Mouse (Mus musculus) cerebellum, adult (tissue): Measurements from ENCODE around the gene Vrk1.
A peak's percentile ranks its signal among the peaks of the same experiment; 100 is the strongest.

ENCODE experiments used
- ATAC-seq: cut with Nextera tagmentation; 2 replicates; pipeline ENCODE4 v1.9.2; 2017; ENCODE audit warnings: mild to moderate bottlenecking, moderate library complexity, mixed read lengths; ENCODE audit not compliant: insufficient number of reproducible peaks, low FRiP score, low TSS enrichment

Vrk1 gene

GRCm38 (mm10) chr12:106034761-106035160 lies 24.7 kb downstream of the Vrk1 start:
- ATAC-seq, result no peak

- ATAC-seq, result no peak
Measured at GRCm38 (mm10) chr12:106040259-106040658, 30.2 kb downstream of the Vrk1 start.

GRCm38 (mm10) chr12:106046143-106046795 lies 36.2 kb downstream of the Vrk1 start:
- no peak for ATAC-seq

GRCm38 (mm10) chr12:106052271-106052670 lies 42.2 kb downstream of the Vrk1 start:
- ATAC-seq, result no peak

- ATAC-seq, result peak; percentile 75
Measured at GRCm38 (mm10) chr12:106055799-106056198, 45.8 kb downstream of the Vrk1 start.

GRCm38 (mm10) chr12:106059873-106060573 lies 50.0 kb downstream of the Vrk1 start:
- no peak for ATAC-seq

GRCm38 (mm10) chr12:106070434-106071155 lies 60.6 kb downstream of the Vrk1 start:
- ATAC-seq, result no peak

DNA sequence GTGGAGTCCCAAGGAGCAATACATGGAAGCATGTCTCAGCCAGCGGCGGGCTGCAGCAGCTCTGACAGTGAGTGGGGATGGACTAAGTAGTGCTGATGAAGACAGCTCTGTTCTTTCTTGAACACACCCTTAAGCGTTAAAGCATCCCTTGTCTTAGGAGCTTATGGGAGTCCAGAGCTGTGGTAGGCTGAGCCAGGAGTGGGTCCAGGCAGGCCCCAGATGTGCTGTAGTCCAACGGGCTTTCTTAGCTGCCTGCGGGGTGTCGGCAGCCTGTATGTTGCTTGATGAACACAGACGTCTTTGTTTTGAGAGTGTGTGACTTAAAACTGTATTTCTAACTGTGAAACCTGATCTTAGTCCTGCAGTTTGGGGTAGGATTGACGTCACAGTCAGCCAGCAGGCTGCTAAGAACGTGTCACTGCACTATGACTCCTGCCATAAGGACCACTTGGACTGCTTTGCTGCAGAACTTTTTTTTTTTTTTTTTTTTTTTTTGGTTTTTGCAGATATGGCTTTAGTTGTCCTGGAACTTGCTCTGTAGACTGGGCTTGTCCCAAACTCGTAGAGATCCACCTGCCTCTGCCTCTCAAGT lies 61.6 kb downstream of the Vrk1 start:
- ATAC-seq, result no peak

DNA sequence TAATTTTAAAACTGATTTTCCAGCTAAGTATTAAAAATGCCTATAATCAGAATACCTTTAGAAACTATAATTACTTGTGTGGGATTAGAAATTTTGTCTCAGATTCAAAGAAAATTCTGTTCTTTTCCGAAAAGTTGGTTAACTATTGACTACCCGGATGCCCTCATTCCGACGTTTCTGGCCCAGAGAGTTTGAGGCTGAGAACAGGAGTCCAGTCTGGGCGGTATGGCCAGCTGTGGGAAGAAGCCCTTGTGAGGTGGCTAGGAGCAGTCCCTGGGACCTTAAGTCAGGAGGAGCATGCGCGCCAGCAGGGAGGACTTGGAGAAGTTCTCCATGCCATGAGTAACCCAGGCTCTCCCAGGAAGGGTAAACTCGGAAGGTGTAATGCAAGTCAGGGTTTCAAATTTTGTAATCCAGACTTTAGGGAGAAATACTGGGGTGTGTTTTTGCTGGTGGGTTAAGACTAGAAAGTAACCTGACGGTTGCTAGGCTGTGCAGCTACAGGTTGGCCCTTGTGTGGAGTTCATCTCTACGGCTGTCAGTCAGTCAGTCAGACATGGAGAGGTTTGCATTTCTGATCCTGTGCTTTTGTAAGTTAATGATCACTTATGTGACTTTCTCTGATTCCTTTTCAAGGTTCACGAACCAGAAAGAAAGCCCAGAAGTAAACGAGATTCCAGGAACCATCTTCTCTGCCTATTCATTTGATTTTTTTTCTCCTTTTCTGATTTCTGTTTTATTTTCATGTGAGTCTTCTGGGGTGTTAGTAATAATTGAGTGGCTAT lies 64.5 kb downstream of the Vrk1 start:
- no peak for ATAC-seq

- no peak for ATAC-seq
Measured at GRCm38 (mm10) chr12:106076131-106076530, 66.1 kb downstream of the Vrk1 start.

GRCm38 (mm10) chr12:106080511-106080910 lies 70.5 kb downstream of the Vrk1 start:
- no peak for ATAC-seq

DNA sequence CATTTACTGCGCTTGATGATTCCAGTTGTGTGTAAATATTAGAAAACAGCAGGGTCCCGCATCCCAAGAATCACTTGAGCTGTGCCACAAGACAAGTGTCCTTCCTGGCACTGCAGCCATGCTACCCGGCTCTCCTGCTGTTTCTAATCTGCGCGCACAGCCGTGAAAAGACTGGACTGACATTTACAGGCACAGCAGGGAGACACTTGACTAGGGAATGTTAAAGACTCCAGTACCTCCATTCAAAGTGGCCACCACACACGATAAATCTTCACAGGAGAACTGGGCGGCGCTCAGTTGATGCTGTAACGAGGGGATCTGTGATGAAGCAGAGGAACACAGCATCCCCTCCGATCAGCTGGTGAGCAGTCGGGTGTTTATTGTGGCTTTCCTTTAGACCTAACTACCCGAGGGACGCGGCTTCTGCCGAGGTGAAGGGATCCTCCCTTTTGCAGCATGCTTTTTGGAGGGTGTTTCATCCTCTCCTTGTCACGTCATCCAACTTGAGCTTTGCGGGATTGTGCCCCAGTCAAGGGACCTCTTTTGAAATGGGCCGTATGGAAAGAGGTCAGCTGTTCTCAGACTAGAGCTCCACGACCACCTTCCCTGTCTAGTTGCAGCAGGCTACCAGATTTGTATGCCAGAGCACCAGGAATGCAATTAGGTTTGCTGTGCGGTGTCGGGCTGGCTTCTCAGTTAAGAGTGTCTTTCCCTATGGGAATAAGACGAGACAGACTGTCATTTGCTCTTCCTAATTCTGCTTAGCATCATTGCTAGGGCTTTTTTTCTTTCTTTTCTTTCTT lies 71.1 kb downstream of the Vrk1 start:
- ATAC-seq, result no peak

DNA sequence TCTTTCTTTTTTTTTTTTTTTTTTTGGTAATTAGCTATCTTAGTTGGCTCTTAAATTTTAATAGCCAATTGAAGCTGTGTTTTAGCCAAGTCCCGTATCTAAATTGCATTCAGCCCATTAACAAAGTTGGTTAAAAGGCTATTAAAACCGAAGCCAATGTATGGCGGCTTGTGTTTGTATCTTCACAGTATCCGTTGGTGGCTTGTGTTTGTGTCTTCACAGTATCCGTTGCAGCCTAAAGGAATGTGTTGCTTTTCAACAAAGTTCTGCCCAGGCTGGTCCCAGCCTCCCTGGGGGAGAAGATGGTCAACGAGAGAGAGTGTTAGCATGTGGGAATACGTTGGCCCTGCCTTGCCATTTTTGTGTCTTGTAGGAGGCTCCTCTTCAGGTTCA lies 71.7 kb downstream of the Vrk1 start:
- no peak for ATAC-seq

DNA sequence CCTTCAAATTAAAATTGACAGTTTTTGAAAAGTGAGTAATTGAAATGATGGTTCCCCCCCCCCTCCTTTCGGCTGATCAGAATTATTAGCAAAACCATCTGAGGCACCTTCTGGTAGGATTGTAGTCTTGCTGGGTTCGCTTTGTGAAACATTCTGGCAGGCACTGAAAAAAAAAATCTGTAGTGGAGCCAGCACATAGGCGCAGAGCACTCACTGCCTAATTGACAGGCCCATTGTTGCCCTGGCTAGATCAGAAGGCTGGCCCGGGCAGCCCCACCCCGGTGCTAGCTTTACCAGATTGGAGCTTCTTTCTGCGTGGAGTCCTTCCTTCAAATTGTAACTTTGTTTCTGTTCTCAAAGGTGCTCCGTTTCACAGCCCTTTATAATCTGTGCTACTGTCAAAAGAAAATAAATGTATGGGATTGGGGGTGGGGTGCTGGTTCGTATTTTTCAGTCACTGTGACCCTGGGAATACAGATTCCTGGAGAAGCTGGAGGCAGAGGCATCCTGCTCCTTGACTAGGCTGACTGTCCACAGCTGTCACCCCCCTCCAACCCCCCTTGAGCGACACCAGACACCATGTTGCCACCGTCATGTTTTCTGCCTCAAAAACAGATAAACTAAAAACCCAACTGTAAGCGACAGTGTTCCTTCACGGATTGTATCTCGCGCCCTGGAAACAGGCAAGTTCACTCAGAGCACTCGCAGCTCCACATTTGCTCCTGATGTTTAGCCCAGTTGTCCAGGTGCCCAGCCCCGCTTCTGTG lies 72.3 kb downstream of the Vrk1 start:
- no peak for ATAC-seq

DNA sequence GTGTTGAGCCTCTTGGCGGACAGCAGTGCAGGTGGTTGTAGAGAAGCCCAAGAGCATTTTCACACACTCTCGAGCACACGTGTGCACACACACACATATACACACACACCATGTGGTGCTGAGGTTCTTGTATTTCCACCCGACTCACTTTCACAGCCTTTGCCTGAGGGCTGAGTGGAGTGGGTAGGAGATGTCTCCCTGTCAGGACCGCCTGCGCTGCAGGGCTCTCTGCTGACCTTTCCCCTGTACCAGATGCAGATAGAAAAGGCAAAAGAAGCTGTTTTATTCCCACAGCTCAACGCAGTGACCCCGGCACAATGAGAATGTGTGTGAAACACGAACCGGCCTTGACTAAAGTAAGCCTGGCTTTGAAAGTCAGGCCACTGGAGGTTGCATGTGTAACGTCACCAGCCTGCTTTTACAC lies 72.9 kb downstream of the Vrk1 start:
- ATAC-seq, result no peak

GRCm38 (mm10) chr12:106084126-106084525 lies 74.1 kb downstream of the Vrk1 start:
- ATAC-seq, result no peak

- ATAC-seq, result no peak
Measured at GRCm38 (mm10) chr12:106094827-106095226, 84.8 kb downstream of the Vrk1 start.

GRCm38 (mm10) chr12:106102003-106102402 lies 92.0 kb downstream of the Vrk1 start:
- no peak for ATAC-seq
